Mouse (Mus musculus): Measurements from ENCODE around the gene Cd2ap. TPM values are rescaled to one million over a fixed set of nuclear protein-coding genes. Genes with fewer than 3 reads are reported as not detected.

Gene Cd2ap
- total RNA-seq (2014; rRNA removed) (16.3 and 21.7 TPM in 2 replicates), polyA plus RNA-seq (2015; fragmentation: Nextera tagmentation; extraction: Ambion mirVana) (2.7 and 5.3 TPM in 2 replicates)

DNA sequence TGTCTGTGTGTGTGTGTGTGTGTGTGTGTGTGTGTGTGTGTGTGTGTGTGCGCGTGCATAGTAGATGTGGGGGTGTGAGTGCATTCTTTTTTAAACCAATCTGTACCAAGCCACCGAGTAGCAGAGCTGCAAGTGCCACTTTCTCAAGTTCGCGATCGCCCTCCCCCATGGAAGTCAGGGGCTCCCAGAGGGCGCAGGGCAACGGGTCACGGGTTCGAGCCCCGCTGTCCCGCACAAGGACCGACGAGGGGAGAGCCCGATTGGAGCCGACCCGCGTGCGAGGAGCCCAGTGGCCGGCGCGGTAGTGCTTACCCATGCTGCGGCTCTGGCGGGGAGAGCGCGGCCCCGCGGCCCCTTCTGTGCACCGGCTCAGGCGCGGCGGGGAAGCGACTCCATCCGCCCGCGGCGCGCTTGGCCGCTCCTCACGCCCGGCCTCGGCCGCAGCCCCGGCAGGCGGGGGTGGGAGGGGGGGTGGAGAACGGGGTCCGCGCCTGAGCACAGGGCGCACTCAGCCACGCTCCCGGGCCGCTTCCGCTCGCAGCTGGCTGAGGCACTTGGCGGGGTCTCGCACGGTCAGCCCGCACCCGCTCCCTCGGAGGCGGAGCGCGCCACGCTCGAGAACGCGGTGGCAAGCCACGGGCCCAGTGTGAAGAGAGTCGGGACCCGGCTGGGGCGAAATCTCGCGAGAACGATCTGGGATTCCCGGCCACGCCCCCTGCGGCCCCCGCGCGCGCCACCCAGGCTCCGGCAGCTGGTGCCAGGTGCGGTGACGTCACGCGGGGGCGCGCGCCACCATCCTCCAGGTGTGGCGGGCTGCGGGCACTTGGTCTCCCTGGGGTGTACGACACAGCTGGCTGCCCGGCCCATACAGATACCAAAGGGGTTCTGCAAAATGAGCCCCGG is at the start of gene Cd2ap:
TSS of gene Cd2ap (minus strand) at position 665 of the 903 bp plus-strand sequence.
- Histone ChIP-seq H3K36me3 (ENCODE audit: insufficient read depth) (no peaks in the 10 kb centered on the region), H3K4me3 (ENCODE audit: low read depth, low read length) (peak within 1 kb of the TSS; percentile 79), H3K9me3 (ENCODE audit: low read length) (no peaks in the 10 kb centered on the region), H3K9ac (peak within 1 kb of the TSS; percentile 97), H3K27ac (ENCODE audit: low read depth, low read length) (peak within 1 kb of the TSS; percentile 90), H3K27me3 (ENCODE audit: insufficient read depth, low read length) (no peaks in the 10 kb centered on the region), H3K4me2 (ENCODE audit: low read depth) (peak within 1 kb of the TSS; percentile 63), H3K4me1 (ENCODE audit: insufficient read depth) (peaks cover 10% of the 10 kb centered on the region)
- TF ChIP-seq CTCF (IDR thresholded peaks at IDR 0.05; ENCODE audit: low read depth) = no peak
- peak; percentile 96 for DNase-seq
- 3% methylated on average over 88 of the region's 94 CpGs for WGBS
- ATAC-seq = peak; percentile 97

DNA sequence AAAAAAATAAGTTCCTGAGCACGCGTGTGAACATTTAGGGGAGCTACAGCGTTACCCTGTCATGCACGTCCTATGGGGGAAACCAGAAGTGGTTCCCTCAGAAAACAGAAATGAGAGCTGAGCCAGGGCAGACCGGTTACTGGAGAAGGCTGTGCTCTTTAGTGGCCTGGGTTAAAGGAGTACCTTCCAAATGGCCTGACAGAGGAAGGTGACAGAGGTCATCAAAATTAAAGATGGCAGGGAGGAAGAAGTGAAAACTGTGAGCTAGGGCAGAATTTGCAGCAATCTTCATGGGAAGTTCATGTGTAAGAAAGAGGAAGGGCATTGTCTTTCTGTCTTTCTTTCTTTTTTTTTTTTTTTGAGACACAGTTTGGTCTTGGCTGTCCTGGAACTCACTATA is 48.3 kb upstream of the Cd2ap start:
- ATAC-seq (no peak), DNase-seq (no peak)
- no peaks in the 10 kb centered on the region for H3K9me3 ChIP-seq (ENCODE audit: low read length)
- TF ChIP-seq CTCF (IDR thresholded peaks at IDR 0.05; ENCODE audit: low read depth) = no peak
- WGBS = 95% methylated on average over 5 of the region's 5 CpGs
- no peak overlapping the region for H3K27ac ChIP-seq (ENCODE audit: low read depth, low read length)
- no peaks in the 10 kb centered on the region for H3K27me3 ChIP-seq (ENCODE audit: insufficient read depth, low read length)
- H3K4me1 ChIP-seq (ENCODE audit: insufficient read depth) = no peaks in the 10 kb centered on the region
- H3K36me3 ChIP-seq (ENCODE audit: insufficient read depth) = no peaks in the 10 kb centered on the region
- H3K9ac ChIP-seq = no peak overlapping the region
- no peak overlapping the region for H3K4me2 ChIP-seq (ENCODE audit: low read depth)
- H3K4me3 ChIP-seq (ENCODE audit: low read depth, low read length) = no peak overlapping the region

DNA sequence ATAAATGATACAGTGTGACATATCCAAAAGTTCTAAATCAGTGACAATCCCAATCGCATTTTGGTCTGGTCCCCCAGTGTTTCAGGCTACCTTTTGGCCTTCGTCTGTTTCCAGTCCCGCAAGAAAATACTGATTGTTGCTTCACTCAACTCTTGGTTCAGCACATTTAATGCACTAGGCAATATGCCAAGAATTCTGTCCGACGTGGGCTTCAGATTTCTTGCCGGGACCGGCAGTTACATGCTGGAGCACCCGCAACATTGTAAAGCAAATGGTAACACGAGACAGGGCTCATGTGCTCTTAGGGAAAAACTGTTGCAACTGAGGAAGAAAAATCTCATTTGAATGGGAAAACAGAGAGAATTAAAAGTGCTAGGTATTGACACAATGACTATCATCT is 42.3 kb upstream of the Cd2ap start:
- TF ChIP-seq CTCF (IDR thresholded peaks at IDR 0.05; ENCODE audit: low read depth) = no peak
- Histone ChIP-seq H3K4me1 (ENCODE audit: insufficient read depth) (no peaks in the 10 kb centered on the region), H3K9ac (no peak overlapping the region), H3K4me2 (ENCODE audit: low read depth) (no peak overlapping the region), H3K27ac (ENCODE audit: low read depth, low read length) (no peak overlapping the region), H3K36me3 (ENCODE audit: insufficient read depth) (no peaks in the 10 kb centered on the region), H3K4me3 (ENCODE audit: low read depth, low read length) (no peak overlapping the region), H3K27me3 (ENCODE audit: insufficient read depth, low read length) (no peaks in the 10 kb centered on the region), H3K9me3 (ENCODE audit: low read length) (no peaks in the 10 kb centered on the region)
- DNase-seq = no peak
- 62% methylated on average over 9 of the region's 9 CpGs for WGBS
- ATAC-seq = no peak

DNA sequence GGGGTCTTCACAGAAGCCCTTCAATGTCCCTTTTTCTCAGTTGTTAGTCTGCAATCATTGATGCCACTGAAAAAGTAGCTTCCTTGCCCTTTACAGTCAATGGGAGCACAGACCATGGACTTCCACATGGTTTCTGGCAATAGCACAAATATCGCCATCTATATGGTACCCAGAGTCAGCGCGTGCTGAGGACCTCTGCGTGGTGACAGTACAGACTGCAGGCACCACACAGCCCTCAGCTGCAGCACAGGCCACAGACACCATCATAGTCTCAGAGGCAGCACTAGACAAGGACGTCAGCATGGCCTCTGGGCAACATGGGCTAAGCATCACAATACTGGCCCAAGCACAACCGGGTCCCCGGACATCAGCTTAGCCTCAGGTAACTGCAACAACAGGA is 38.3 kb upstream of the Cd2ap start:
- no peak for DNase-seq
- TF ChIP-seq CTCF (IDR thresholded peaks at IDR 0.05; ENCODE audit: low read depth) = no peak
- H3K9me3 ChIP-seq (ENCODE audit: low read length) = no peaks in the 10 kb centered on the region
- H3K4me2 ChIP-seq (ENCODE audit: low read depth) = no peak overlapping the region
- WGBS = 87% methylated on average over 7 of the region's 7 CpGs
- no peaks in the 10 kb centered on the region for H3K27me3 ChIP-seq (ENCODE audit: insufficient read depth, low read length)
- ATAC-seq = no peak
- H3K9ac ChIP-seq = no peak overlapping the region
- no peaks in the 10 kb centered on the region for H3K36me3 ChIP-seq (ENCODE audit: insufficient read depth)
- H3K4me1 ChIP-seq (ENCODE audit: insufficient read depth) = no peaks in the 10 kb centered on the region
- H3K4me3 ChIP-seq (ENCODE audit: low read depth, low read length) = no peak overlapping the region
- H3K27ac ChIP-seq (ENCODE audit: low read depth, low read length) = no peak overlapping the region

DNA sequence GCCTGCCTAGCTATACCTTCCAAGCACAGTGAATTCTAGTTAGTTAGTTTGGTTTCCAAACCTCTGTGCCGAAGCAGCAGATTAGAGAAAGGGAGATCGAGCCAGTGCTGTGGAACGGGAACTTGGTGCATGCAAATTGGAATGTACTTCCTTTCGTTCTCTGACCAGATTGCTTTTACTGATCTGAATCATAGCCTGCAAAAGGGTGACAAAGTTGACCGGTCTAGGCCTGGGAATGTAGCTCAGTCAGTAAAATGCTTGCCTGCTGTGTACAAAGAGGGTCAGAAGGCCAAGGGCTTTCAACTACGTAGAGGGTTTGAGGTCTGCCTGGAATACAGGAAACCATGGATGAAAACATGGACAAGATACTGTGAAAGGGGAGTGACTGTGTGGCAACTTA is 35.7 kb upstream of the Cd2ap start:
- Histone ChIP-seq H3K4me1 (ENCODE audit: insufficient read depth) (no peaks in the 10 kb centered on the region), H3K27ac (ENCODE audit: low read depth, low read length) (no peak overlapping the region), H3K36me3 (ENCODE audit: insufficient read depth) (no peaks in the 10 kb centered on the region), H3K4me2 (ENCODE audit: low read depth) (no peak overlapping the region), H3K27me3 (ENCODE audit: insufficient read depth, low read length) (no peaks in the 10 kb centered on the region), H3K9me3 (ENCODE audit: low read length) (no peaks in the 10 kb centered on the region), H3K9ac (no peak overlapping the region), H3K4me3 (ENCODE audit: low read depth, low read length) (no peak overlapping the region)
- no peak for TF ChIP-seq CTCF (IDR thresholded peaks at IDR 0.05; ENCODE audit: low read depth)
- DNase-seq = no peak
- ATAC-seq = no peak
- WGBS = 86% methylated on average over 6 of the region's 6 CpGs

DNA sequence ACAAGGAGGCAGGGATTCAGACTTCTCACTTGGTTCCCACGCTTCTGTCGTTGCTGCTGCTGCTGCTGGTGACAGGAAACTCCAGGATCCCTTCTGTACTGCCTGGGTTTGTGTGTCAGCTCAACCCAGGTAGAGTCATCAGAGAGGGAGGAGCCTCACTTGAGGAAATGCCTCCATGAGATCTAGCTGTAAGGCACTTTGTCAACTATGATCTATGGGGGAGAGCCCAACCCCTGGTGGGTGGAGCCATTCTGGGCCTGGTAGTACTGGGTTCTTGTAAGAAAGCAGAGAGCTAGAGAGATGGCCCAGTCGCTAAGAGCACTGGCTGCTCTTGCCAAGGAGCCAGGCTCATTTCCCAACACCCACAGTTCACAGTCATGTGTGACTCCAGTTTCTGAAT is 34.0 kb upstream of the Cd2ap start:
- no peak overlapping the region for H3K4me3 ChIP-seq (ENCODE audit: low read depth, low read length)
- H3K4me1 ChIP-seq (ENCODE audit: insufficient read depth) = no peaks in the 10 kb centered on the region
- DNase-seq (no peak), ATAC-seq (no peak)
- no peak overlapping the region for H3K27ac ChIP-seq (ENCODE audit: low read depth, low read length)
- no peak overlapping the region for H3K4me2 ChIP-seq (ENCODE audit: low read depth)
- no peaks in the 10 kb centered on the region for H3K36me3 ChIP-seq (ENCODE audit: insufficient read depth)
- no peak overlapping the region for H3K9ac ChIP-seq
- 87% methylated on average over 3 of the region's 3 CpGs for WGBS
- H3K9me3 ChIP-seq (ENCODE audit: low read length) = no peaks in the 10 kb centered on the region
- no peak for TF ChIP-seq CTCF (IDR thresholded peaks at IDR 0.05; ENCODE audit: low read depth)
- H3K27me3 ChIP-seq (ENCODE audit: insufficient read depth, low read length) = no peaks in the 10 kb centered on the region

DNA sequence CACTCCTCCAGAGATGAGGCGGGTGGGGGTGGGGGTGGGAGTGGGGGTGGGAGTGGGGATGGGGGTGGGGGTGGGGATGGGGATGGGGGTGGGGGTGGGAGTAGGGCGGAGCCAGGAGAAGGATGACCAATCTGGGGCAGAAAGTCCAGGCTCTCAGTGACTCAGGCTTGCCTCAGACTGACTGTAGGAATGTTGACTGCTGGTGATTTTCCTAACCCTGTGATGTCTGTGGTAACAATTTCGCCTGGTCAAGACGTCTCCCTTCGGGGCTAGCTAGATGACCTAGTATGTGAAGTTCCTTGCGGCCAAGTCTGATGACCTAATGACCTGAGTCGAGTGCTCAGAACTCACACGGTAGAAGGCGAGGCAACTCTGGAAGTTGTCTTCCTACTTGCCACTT is 32.9 kb upstream of the Cd2ap start:
- WGBS = 87% methylated on average over 9 of the region's 9 CpGs
- Histone ChIP-seq H3K9ac (no peak overlapping the region), H3K36me3 (ENCODE audit: insufficient read depth) (no peaks in the 10 kb centered on the region), H3K4me2 (ENCODE audit: low read depth) (no peak overlapping the region), H3K27me3 (ENCODE audit: insufficient read depth, low read length) (no peaks in the 10 kb centered on the region), H3K27ac (ENCODE audit: low read depth, low read length) (no peak overlapping the region), H3K4me1 (ENCODE audit: insufficient read depth) (no peaks in the 10 kb centered on the region), H3K4me3 (ENCODE audit: low read depth, low read length) (no peak overlapping the region), H3K9me3 (ENCODE audit: low read length) (no peaks in the 10 kb centered on the region)
- TF ChIP-seq CTCF (IDR thresholded peaks at IDR 0.05; ENCODE audit: low read depth) = no peak
- DNase-seq (no peak), ATAC-seq (no peak)
